Mouse (Mus musculus) stomach, postnatal 0 days (tissue): ENCODE measurements around the gene Tut7. TPM values are rescaled to one million over a fixed set of nuclear protein-coding genes. Genes with fewer than 3 reads are reported as not detected.
"Not testable (repeated sequence)": the region's sequence is repeated elsewhere in the genome, so short reads cannot be mapped to it uniquely, and the experiment has no call there.

Experiments
- ATAC-seq: fragments of 200-750 bp; cut with Nextera tagmentation; 2 replicates; pipeline ENCODE4 v1.8.0; 2017; ENCODE audit not compliant: low FRiP score, low TSS enrichment
- DNase-seq: peaks from one replicate; pipeline ENCODE4 v3.0.0-alpha.2; 2016; ENCODE audit warnings: low spot score
- H3K27ac ChIP-seq: fragments of 300-500 bp; sonication (generic); replicated peaks from 2 replicates; pipeline ENCODE4 v1.5.1; 2014; ENCODE audit warnings: mild to moderate bottlenecking, control low read depth
- H3K27me3 ChIP-seq: fragments of 300-500 bp; sonication (generic); 2 replicates; pipeline ENCODE4 v1.6.1; 2014; ENCODE audit warnings: low read length; ENCODE audit not compliant: control insufficient read depth, insufficient read depth
- H3K36me3 ChIP-seq: fragments of 300-500 bp; sonication (generic); 2 replicates; pipeline ENCODE4 v1.6.1; 2014; ENCODE audit warnings: low read length, mixed read lengths; ENCODE audit not compliant: control insufficient read depth, insufficient read depth
- H3K4me1 ChIP-seq: fragments of 300-500 bp; sonication (generic); replicated peaks from 2 replicates; pipeline ENCODE4 v1.6.1; 2014; ENCODE audit warnings: antibody characterized with exemption; ENCODE audit not compliant: control insufficient read depth, insufficient read depth
- H3K4me2 ChIP-seq: fragments of 300-500 bp; sonication (generic); replicated peaks from 2 replicates; pipeline ENCODE4 v1.6.1; 2014; ENCODE audit warnings: low read depth, mild to moderate bottlenecking, control low read depth, moderate library complexity
- H3K4me3 ChIP-seq: fragments of 300-500 bp; sonication (generic); 2 replicates; pipeline ENCODE4 v1.5.1; 2014; ENCODE audit warnings: low read depth, low read length, control low read depth
- H3K9ac ChIP-seq: fragments of 300-500 bp; sonication (generic); 2 replicates; pipeline ENCODE4 v1.6.1; 2014; ENCODE audit warnings: mild to moderate bottlenecking, low read length, control low read depth, mixed read lengths
- H3K9me3 ChIP-seq: fragments of 300-500 bp; sonication (generic); 2 replicates; pipeline ENCODE4 v1.6.1; 2016; ENCODE audit warnings: low read length; ENCODE audit not compliant: control insufficient read depth
- CTCF ChIP-seq: IDR thresholded peaks from 2 replicates; pipeline ENCODE4 v1.5.1; 2016; ENCODE audit warnings: antibody characterized with exemption, low read depth, mild to moderate bottlenecking, moderate library complexity
- EP300 ChIP-seq: optimal IDR thresholded peaks from 2 replicates; pipeline ENCODE3; 2016; ENCODE audit warnings: antibody characterized with exemption
- WGBS: fragments of 180-500 bp; shearing (Covaris S2); extraction: QIAGEN DNeasy Blood & Tissue Kit; methylation state at CpG from one replicate; pipeline ENCODE4 v1.1.7; 2014; 5-methylcytosine and 5-hydroxymethylcytosine counted together
- polyA plus RNA-seq: library from polyadenylated mRNA; unstranded; fragments of >200 nt; fragmentation: Nextera tagmentation; extraction: Ambion mirVana; gene quantifications from 2 replicates; pipeline ENCODE4 v1.2.1, GENCODE M21; 2015

Tut7 gene
- polyA plus RNA-seq, 1 experiment from 2014 or later: 31.6 TPM

- Histone ChIP-seq H3K4me3 (no peak overlapping the region), H3K36me3 (no peaks in the 10 kb centered on the region), H3K4me2 (peak overlapping the region; percentile 17; the same call in 1 of the 2 replicates), H3K27me3 (no peaks in the 10 kb centered on the region), H3K27ac (no peak overlapping the region), H3K9me3 (no peaks in the 10 kb centered on the region), H3K4me1 (0 out of 2 replicates have a peak, but pooled peaks cover 2% of the 10 kb centered on the region), H3K9ac (no peak overlapping the region)
- 31% methylated on average over 16 of the region's 16 CpGs for WGBS
- DNase-seq (peak; percentile 82), ATAC-seq (peak; percentile 63)
- TF ChIP-seq CTCF (peak; percentile 95), EP300 (no peak)
Measured at GRCm38 (mm10) chr13:59842226-59843210, 19.6 kb upstream of the Tut7 start.

GRCm38 (mm10) chr13:59841761-59842160 is 18.8 kb upstream of the Tut7 start:
- not testable (repeated sequence) for H3K27ac ChIP-seq, DNase-seq, H3K4me2 ChIP-seq, H3K9me3 ChIP-seq, H3K36me3 ChIP-seq, H3K4me1 ChIP-seq, H3K4me3 ChIP-seq, H3K27me3 ChIP-seq, H3K9ac ChIP-seq
- ATAC-seq: peak; percentile 27; the same call in 1 of the 2 replicates
- 89% methylated on average over 11 of the region's 14 CpGs for WGBS

GRCm38 (mm10) chr13:59840429-59841169 is 17.7 kb upstream of the Tut7 start:
- DNase-seq (peak; percentile 86), ATAC-seq (peak; percentile 56; the same call in 1 of the 2 replicates)
- Histone ChIP-seq H3K9me3 (no peaks in the 10 kb centered on the region), H3K36me3 (no peaks in the 10 kb centered on the region), H3K27me3 (no peaks in the 10 kb centered on the region), H3K9ac (no peak overlapping the region), H3K4me2 (no peak overlapping the region), H3K27ac (no peak overlapping the region), H3K4me1 (0 out of 2 replicates have a peak, but pooled peaks cover 2% of the 10 kb centered on the region), H3K4me3 (no peak overlapping the region)
- TF ChIP-seq EP300 (no peak), CTCF (peak; percentile 100)
- 72% methylated on average over 11 of the region's 11 CpGs for WGBS

GRCm38 (mm10) chr13:59839356-59839755 is 16.4 kb upstream of the Tut7 start:
- H3K36me3 ChIP-seq: no peaks in the 10 kb centered on the region
- no peak for DNase-seq
- WGBS: 79% methylated on average over 9 of the region's 9 CpGs

GRCm38 (mm10) chr13:59838464-59838863 is 15.5 kb upstream of the Tut7 start:
- Histone ChIP-seq H3K4me1 (0 out of 2 replicates have a peak, but pooled peaks cover 2% of the 10 kb centered on the region), H3K9me3 (no peaks in the 10 kb centered on the region), H3K36me3 (no peaks in the 10 kb centered on the region), H3K4me3 (no peak overlapping the region), H3K27ac (no peak overlapping the region), H3K9ac (no peak overlapping the region), H3K4me2 (no peak overlapping the region), H3K27me3 (no peaks in the 10 kb centered on the region)
- ATAC-seq (no peak), DNase-seq (no peak)
- no peak for TF ChIP-seq EP300
- no peak for TF ChIP-seq CTCF
- WGBS: 82% methylated on average over 3 of the region's 3 CpGs

More at GRCm38 (mm10) chr13:59839356-59839755, 16.4 kb upstream of the Tut7 start:
- H3K27me3 ChIP-seq: no peaks in the 10 kb centered on the region
- no peak overlapping the region for H3K4me2 ChIP-seq
- no peak overlapping the region for H3K9ac ChIP-seq
- ATAC-seq: no peak
- H3K4me1 ChIP-seq: 0 out of 2 replicates have a peak, but pooled peaks cover 2% of the 10 kb centered on the region
- H3K4me3 ChIP-seq: no peak overlapping the region
- H3K27ac ChIP-seq: no peak overlapping the region
- TF ChIP-seq EP300 (no peak), CTCF (no peak)
- H3K9me3 ChIP-seq: no peaks in the 10 kb centered on the region
